ENCODE assay signal across 8 mouse cellular contexts in genomic region chr4:133011821-133012775, GRCm38 (mm10). TPM values are rescaled to one million over a fixed set of nuclear protein-coding genes. Genes with fewer than 3 reads are reported as not detected.
DNase-seq lines count a peak whose midpoint lies in the region; ATAC-seq and TF ChIP-seq lines count a peak whose summit lies in the region.

No protein-coding gene starts in this region.

- no peaks in the 10 kb centered on the region for H3K27me3 ChIP-seq in intestine, postnatal 0 days (replicated peaks; ENCODE audit: control insufficient read depth, insufficient read depth, low read length)
- 0 out of 2 replicates have a peak, but pooled peaks cover 5% of the 10 kb centered on the region for H3K27me3 ChIP-seq in lung, postnatal 0 days (replicated peaks; ENCODE audit: insufficient read depth, low read length)
- H3K27me3 ChIP-seq in small intestine, adult 2 months (ENCODE audit: control insufficient read depth, insufficient read depth, low read length) = no peaks in the 10 kb centered on the region

- no peak for TF ChIP-seq EP300 in lung, postnatal 0 days (IDR thresholded peaks at IDR 0.05)

- H3K36me3 ChIP-seq in intestine, postnatal 0 days (ENCODE audit: control insufficient read depth, insufficient read depth) = no peaks in the 10 kb centered on the region
- no peaks in the 10 kb centered on the region for H3K36me3 ChIP-seq in lung, postnatal 0 days (ENCODE audit: insufficient read depth, low read length)
- H3K36me3 ChIP-seq in small intestine, adult 2 months (ENCODE audit: control insufficient read depth, insufficient read depth, low read length) = no peaks in the 10 kb centered on the region

- ATAC-seq in CD4-positive, CD25-positive, alpha-beta regulatory T cell, adult 4 months = peak; percentile 20
- ATAC-seq in granulocyte monocyte progenitor cell, adult 5-6 weeks (replicated peaks; ENCODE audit: poor library complexity, severe bottlenecking) = 0 out of 2 replicates have a peak, but pooled peaks have one; percentile 2
- ATAC-seq in intestine, postnatal 0 days = peak; percentile 3; the same call in 1 of the 2 replicates
- ATAC-seq in lung, postnatal 0 days = peak; percentile 3

- peaks cover 11% of the 10 kb centered on the region for H3K4me1 ChIP-seq in intestine, postnatal 0 days (replicated peaks; ENCODE audit: control insufficient read depth, insufficient read depth, low read length)
- peaks cover 16% of the 10 kb centered on the region for H3K4me1 ChIP-seq in lung, postnatal 0 days (ENCODE audit: insufficient read depth, low read depth, low read length)
- peaks cover 37% of the 10 kb centered on the region for H3K4me1 ChIP-seq in small intestine, adult 2 months (ENCODE audit: control insufficient read depth, insufficient read depth, insufficient read length, low read length)

- WGBS in intestine, postnatal 0 days = under 1% methylated on average over 60 of the region's 84 CpGs
- under 1% methylated on average over 50 of the region's 84 CpGs for WGBS in lung, postnatal 0 days
- WGBS in small intestine, adult 2 months = 1% methylated on average over 72 of the region's 84 CpGs

- H3K4me3 ChIP-seq in intestine, postnatal 0 days (ENCODE audit: low read depth, low read length) = peak overlapping the region; percentile 87
- peak overlapping the region; percentile 84 for H3K4me3 ChIP-seq in lung, postnatal 0 days (ENCODE audit: low read depth, low read length)
- H3K4me3 ChIP-seq in small intestine, adult 2 months (ENCODE audit: low read depth, low read length) = peak overlapping the region; percentile 84

- TF ChIP-seq CTCF in intestine, postnatal 0 days (IDR thresholded peaks at IDR 0.05; ENCODE audit: low read depth) = no peak; the same call in 1 of the 2 replicates
- no peak; the same call in 1 of the 2 replicates for TF ChIP-seq CTCF in lung, postnatal 0 days (IDR thresholded peaks at IDR 0.05)
- no peak for TF ChIP-seq CTCF in small intestine, adult 2 months (IDR thresholded peaks at IDR 0.05; ENCODE audit: extremely low read depth, insufficient read length, insufficient replicate concordance, low read depth, low read length)

- peak overlapping the region; percentile 75 for H3K27ac ChIP-seq in intestine, postnatal 0 days (ENCODE audit: low read depth, low read length)
- peak overlapping the region; percentile 89 for H3K27ac ChIP-seq in lung, postnatal 0 days (ENCODE audit: low read length)
- H3K27ac ChIP-seq in small intestine, adult 2 months (ENCODE audit: insufficient read depth, low read depth, low read length) = peak overlapping the region; percentile 79

- peak overlapping the region; percentile 90 for H3K4me2 ChIP-seq in intestine, postnatal 0 days (replicated peaks; ENCODE audit: low read depth)
- H3K4me2 ChIP-seq in lung, postnatal 0 days (replicated peaks; ENCODE audit: low read depth, low read length) = peak overlapping the region; percentile 89

- TF ChIP-seq POLR2A in small intestine, adult 2 months (IDR thresholded peaks at IDR 0.05; ENCODE audit: low read depth, low read length) = no peak

- H3K9ac ChIP-seq in intestine, postnatal 0 days (ENCODE audit: low read depth, low read length) = peak overlapping the region; percentile 82
- peak overlapping the region; percentile 74 for H3K9ac ChIP-seq in lung, postnatal 0 days (replicated peaks; ENCODE audit: low read depth)

- no peaks in the 10 kb centered on the region for H3K9me3 ChIP-seq in intestine, postnatal 0 days (ENCODE audit: control insufficient read depth)
- H3K9me3 ChIP-seq in lung, postnatal 0 days (ENCODE audit: low read length) = no peaks in the 10 kb centered on the region

- peak; percentile 47 for DNase-seq in 3134 (ENCODE audit: extremely low read depth, insufficient read length, low spot score)
- DNase-seq in embryo, embryonic 10.5 days (ENCODE audit: low spot score) = peak; percentile 43
- peak; percentile 74 for DNase-seq in lung, postnatal 0 days (ENCODE audit: low spot score)
- DNase-seq in frontal cortex, postnatal 14 days (ENCODE audit: low spot score in 2 of 2) = no peak

RNA-seq across cellular contexts. Expression of gene Ahdc1, which starts 1.0 kb away (rescaled TPM):
- polyA plus RNA-seq in CD4-positive, CD25-positive, alpha-beta regulatory T cell, adult 4 months (2017; shearing (Covaris generic)) = 1 to 10 TPM; 2.6 to 3.7 TPM
- total RNA-seq in granulocyte monocyte progenitor cell, adult 5-6 weeks (2014; fragmentation: Nextera tagmentation) = 1.3 and 4.7 TPM in 2 replicates
- total RNA-seq in granulocyte monocyte progenitor cell, adult 5-6 weeks (2017) = 0.26 and 0.93 TPM in 2 replicates
- 2.4 and 3.1 TPM in 2 replicates for polyA plus RNA-seq in intestine, postnatal 0 days (2015; fragmentation: Nextera tagmentation; extraction: Ambion mirVana)
- 3.9 and 4.4 TPM in 2 replicates for polyA plus RNA-seq in lung, postnatal 0 days (2015; fragmentation: Nextera tagmentation; extraction: Ambion mirVana)
- 13.8 and 23.7 TPM in 2 replicates for polyA plus RNA-seq in small intestine, adult 2 months (2012; rRNA removed)

RNA-seq across cellular contexts. Expression of gene Fgr, which starts 38.2 kb away (rescaled TPM):
- 1 to 10 TPM; 3.7 to 8.2 TPM for polyA plus RNA-seq in CD4-positive, CD25-positive, alpha-beta regulatory T cell, adult 4 months (2017; shearing (Covaris generic))
- not detected in 2 replicates for total RNA-seq in granulocyte monocyte progenitor cell, adult 5-6 weeks (2014; fragmentation: Nextera tagmentation)
- 0.99 and 2.4 TPM in 2 replicates for total RNA-seq in granulocyte monocyte progenitor cell, adult 5-6 weeks (2017)
- 2.0 and 2.4 TPM in 2 replicates for polyA plus RNA-seq in intestine, postnatal 0 days (2015; fragmentation: Nextera tagmentation; extraction: Ambion mirVana)
- polyA plus RNA-seq in lung, postnatal 0 days (2015; fragmentation: Nextera tagmentation; extraction: Ambion mirVana) = 4.0 and 4.7 TPM in 2 replicates
- 3.5 and 3.8 TPM in 2 replicates for polyA plus RNA-seq in small intestine, adult 2 months (2012; rRNA removed)

Comparison
In these comparisons a context has a peak if more than half of its experiments do, and no peak if none do; other contexts are left out.
1. DNase-seq: peak in 3134 (single experiment), embryo, embryonic 10.5 days (single experiment) and lung, postnatal 0 days (single experiment); none in frontal cortex, postnatal 14 days (0 of 2).
2. Peak in every context shown above with its lines, with median percentiles within 50 percentile points of each other: ATAC-seq, H3K27ac ChIP-seq and H3K4me3 ChIP-seq.